Mouse (Mus musculus) embryonic fibroblast, embryonic 13.5 days (primary cell): Measurements from ENCODE around the gene Wdr70.

Experiments used
- CTCF ChIP-seq: IDR thresholded peaks from 2 replicates; pipeline ENCODE4 v1.5.1; 2011; ENCODE audit warnings: mild to moderate bottlenecking, control low read depth, low read length, moderate library complexity, borderline replicate concordance; ENCODE audit not compliant: insufficient read depth
- POLR2A ChIP-seq: IDR thresholded peaks from 2 replicates; pipeline ENCODE4 v1.6.1; 2011; ENCODE audit warnings: low read depth, mild to moderate bottlenecking, control low read depth, low read length, moderate library complexity

GRCm38 (mm10) chr15:7956899-7957298 is 142.1 kb downstream of the Wdr70 start:
- no peak for TF ChIP-seq POLR2A
- TF ChIP-seq CTCF, result no peak
